Mouse (Mus musculus) spleen, adult 2 months (tissue): ENCODE measurements around the gene Coro1c.

Experiments
- CTCF ChIP-seq: fragments of 200-500 bp; IDR thresholded peaks from 2 replicates; pipeline ENCODE4 v1.5.1; 2011; ENCODE audit warnings: mild to moderate bottlenecking, inconsistent platforms; ENCODE audit not compliant: insufficient read depth, insufficient read length, insufficient replicate concordance; ENCODE audit errors: extremely low read depth
- POLR2A ChIP-seq: fragments of 200-500 bp; IDR thresholded peaks from 2 replicates; pipeline ENCODE4 v1.6.1; 2011; ENCODE audit warnings: low read depth, low read length, inconsistent platforms

GRCm38 (mm10) chr5:113933480-113933879 lies 24.9 kb upstream of the Coro1c start:
- TF ChIP-seq CTCF, result no peak
- no peak for TF ChIP-seq POLR2A
